Mouse (Mus musculus): ENCODE results near the gene Gphb5.

Gene Gphb5

GRCm38 (mm10) chr12:75391526-75391925 lies 25.1 kb downstream of the Gphb5 start:
- DNase-seq (ENCODE audit: low spot score): no peak

- DNase-seq (ENCODE audit: low spot score): no peak
Observed at GRCm38 (mm10) chr12:75389308-75390135, 27.1 kb downstream of the Gphb5 start.

GRCm38 (mm10) chr12:75388521-75388920 lies 28.1 kb downstream of the Gphb5 start:
- no peak for DNase-seq (ENCODE audit: low spot score)

- no peak for DNase-seq (ENCODE audit: low spot score)
Observed at GRCm38 (mm10) chr12:75387846-75388245, 28.7 kb downstream of the Gphb5 start.

GRCm38 (mm10) chr12:75387156-75387555 lies 29.4 kb downstream of the Gphb5 start:
- DNase-seq (ENCODE audit: low spot score): no peak

GRCm38 (mm10) chr12:75386731-75387130 lies 29.9 kb downstream of the Gphb5 start:
- DNase-seq (ENCODE audit: low spot score): no peak

GRCm38 (mm10) chr12:75376126-75376525 lies 40.5 kb downstream of the Gphb5 start:
- no peak for DNase-seq (ENCODE audit: low spot score)

- DNase-seq (ENCODE audit: low spot score): no peak
Observed at GRCm38 (mm10) chr12:75375060-75375459, 41.5 kb downstream of the Gphb5 start.

- no peak for DNase-seq (ENCODE audit: low spot score)
Observed at GRCm38 (mm10) chr12:75374437-75374836, 42.1 kb downstream of the Gphb5 start.

GRCm38 (mm10) chr12:75369418-75369851 lies 47.1 kb downstream of the Gphb5 start:
- no peak for DNase-seq (ENCODE audit: low spot score)

GRCm38 (mm10) chr12:75368527-75368926 lies 48.1 kb downstream of the Gphb5 start:
- no peak for DNase-seq (ENCODE audit: low spot score)

- no peak for DNase-seq (ENCODE audit: low spot score)
Observed at GRCm38 (mm10) chr12:75367371-75367770, 49.2 kb downstream of the Gphb5 start.

- DNase-seq (ENCODE audit: low spot score): no peak
Observed at GRCm38 (mm10) chr12:75365621-75366124, 50.9 kb downstream of the Gphb5 start.

- no peak for DNase-seq (ENCODE audit: low spot score)
Observed at GRCm38 (mm10) chr12:75364416-75364815, 52.2 kb downstream of the Gphb5 start.

- DNase-seq (ENCODE audit: low spot score): no peak
Observed at GRCm38 (mm10) chr12:75362456-75362855, 54.1 kb downstream of the Gphb5 start.

Data from ovary, postnatal 36 days (tissue).